Mouse (Mus musculus) left cerebral cortex, adult 8-10 months (tissue): Measurements from ENCODE around the gene Kcnq4. TPM values are rescaled to one million over a fixed set of nuclear protein-coding genes. Genes with fewer than 3 reads are reported as not detected.

ENCODE experiments used
- DNase-seq, 2 experiments: peaks; one replicate each; pipeline ENCODE4 v3.0.0; 2022; ENCODE audit warnings: low spot score in 2 of 2
- microRNA-seq, 2 experiments: library from miRNA; unstranded; fragments of <30 nt; microRNA quantifications; one replicate each; pipeline ENCODE4 v1.2.0; 2022
- total RNA-seq, 4 experiments: library from RNA; stranded (reverse); gene quantifications; 2 replicates each; pipeline ENCODE4 v1.2.4; 2022

Gene Kcnq4
- total RNA-seq, 4 experiments from 2014 or later, result 7.5 to 9.1 (median 7.7) TPM

DNA sequence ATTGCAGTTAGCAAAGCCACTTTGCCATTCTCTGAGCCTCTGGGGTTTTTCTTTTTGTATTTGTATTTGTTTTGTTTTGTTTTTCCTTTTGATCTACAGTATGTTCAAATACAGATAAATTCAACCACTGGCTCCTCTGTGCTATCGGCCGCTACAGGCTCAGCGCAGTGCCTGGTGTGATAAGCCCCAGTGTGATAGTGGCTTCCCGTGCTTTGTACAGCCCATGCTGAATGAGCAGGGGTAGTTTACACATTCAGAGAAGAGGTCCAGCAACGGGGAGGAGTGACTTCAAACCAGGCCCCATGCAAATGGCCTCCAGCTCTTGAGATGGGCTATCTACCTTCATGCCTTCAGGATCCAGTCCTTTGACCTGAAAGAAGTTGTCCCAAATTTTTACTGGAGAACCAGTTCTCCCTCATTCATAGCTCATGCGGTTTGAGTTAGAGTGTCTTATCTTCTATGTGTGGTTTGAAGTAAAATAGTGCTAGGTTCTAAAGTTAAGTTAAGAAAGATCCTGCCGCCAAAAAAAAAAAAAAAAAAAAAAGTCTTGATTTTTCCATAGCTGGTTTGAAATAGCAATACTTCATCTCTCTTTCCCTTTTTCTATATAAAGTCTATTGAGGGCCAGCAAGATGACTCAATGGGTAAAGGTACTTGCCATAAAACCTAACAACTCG lies 73.5 kb downstream of the Kcnq4 start:
- DNase-seq, result no peak

- no peak for DNase-seq
These were observed 74.8 kb downstream of the Kcnq4 start for GRCm38 (mm10) chr4:120673606-120674005.

DNA sequence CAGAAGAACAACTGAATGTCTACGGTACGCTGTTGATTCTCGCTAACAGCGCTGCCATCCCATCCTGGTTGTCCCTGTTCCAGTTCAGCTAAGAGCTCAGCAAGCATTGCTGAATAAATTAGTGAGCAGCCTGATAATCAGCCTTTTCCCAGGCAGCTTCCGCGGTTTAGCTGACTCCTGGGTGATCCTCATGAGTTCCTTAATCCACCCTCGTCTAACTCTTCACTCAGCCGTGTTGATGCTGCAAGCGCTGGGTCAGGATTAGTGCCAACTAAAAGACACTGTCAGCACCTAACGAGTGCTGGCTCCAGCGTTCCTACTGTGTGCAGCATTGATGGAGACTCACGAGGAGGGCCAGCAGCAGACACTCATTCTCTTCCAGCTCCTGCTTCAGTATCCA lies 77.4 kb downstream of the Kcnq4 start:
- no peak for DNase-seq

DNA sequence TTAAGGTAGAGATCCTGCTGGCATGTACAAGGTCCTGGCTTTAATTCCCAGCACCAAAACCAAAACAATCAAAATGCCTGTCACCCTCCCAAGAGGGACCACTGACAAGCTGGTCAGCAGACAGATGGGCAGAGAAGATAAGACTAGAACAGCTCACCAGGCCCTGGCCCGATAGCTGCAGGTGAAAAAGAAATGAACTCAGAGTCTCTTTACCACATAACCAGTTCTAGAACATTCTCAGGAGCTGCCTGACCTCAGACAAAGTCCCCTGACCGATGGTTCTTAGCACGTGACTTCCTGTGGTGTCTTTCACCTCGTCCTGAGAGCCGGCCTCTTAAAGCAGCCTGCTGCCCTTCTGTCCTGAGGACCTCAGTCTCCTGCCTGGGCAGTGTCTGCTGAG lies 78.8 kb downstream of the Kcnq4 start:
- no peak for DNase-seq

GRCm38 (mm10) chr4:120668551-120668950 lies 79.9 kb downstream of the Kcnq4 start:
- DNase-seq, result no peak

GRCm38 (mm10) chr4:120667555-120667954 lies 80.9 kb downstream of the Kcnq4 start:
- no peak for DNase-seq

- DNase-seq, result peak in 1 of 2 experiments; percentile 37
These were observed 81.3 kb downstream of the Kcnq4 start for GRCm38 (mm10) chr4:120667045-120667501.

GRCm38 (mm10) chr4:120666358-120667024 lies 81.9 kb downstream of the Kcnq4 start, which contains the start of gene Cited4:
Gene Cited4, plus strand, starts transcription at chr4:120666572.
- DNase-seq, result peak; percentile 75 to 85

GRCm38 (mm10) chr4:120665782-120666181 lies 82.6 kb downstream of the Kcnq4 start:
- DNase-seq, result no peak

DNA sequence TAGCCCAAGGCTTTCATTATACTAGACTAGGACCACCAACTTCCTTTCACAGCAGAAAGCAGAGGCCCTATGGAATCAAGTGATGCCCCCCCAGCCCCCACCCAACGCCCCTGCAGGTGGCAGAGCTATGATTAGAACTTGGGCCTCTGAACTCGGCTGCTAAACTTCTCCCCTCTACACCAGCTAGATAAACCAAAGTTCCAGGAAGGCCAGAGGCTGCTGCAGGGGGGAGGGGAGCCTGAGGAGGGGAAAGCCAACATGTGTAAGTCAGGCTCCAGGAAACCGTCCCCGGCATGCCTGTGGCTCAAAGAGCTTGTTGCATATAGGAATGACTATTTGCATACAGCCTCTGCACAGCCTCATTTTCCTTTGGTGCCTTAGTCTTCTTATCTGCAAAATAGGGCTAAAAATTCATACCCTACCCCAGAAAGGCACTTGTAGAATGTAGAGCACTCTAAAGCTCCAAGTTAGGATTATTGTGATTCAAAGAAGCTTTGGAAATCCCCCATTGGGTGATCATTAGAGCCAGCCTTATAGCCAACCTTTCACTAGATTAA lies 83.2 kb downstream of the Kcnq4 start:
- DNase-seq, result no peak

DNA sequence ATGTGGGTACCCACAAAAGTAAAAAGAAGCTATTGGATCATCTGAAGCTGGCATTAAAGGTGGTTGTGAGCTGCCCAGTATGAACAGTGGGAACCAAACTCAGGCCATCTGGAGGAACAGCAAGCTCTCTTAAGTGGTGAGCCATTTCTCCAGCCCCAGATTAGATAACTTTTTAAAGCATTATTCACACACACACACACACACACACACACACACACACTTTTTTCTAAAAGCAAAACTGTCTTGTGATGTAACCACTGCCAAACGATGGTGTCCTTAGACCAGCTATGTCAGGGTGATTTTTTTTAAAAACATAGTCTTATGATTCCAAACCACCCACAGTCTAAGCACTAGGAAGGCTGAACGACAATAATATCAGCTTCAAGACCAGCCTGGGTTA lies 83.8 kb downstream of the Kcnq4 start:
- no peak for DNase-seq

- DNase-seq, result peak in 1 of 2 experiments; percentile 80
These were observed 87.9 kb downstream of the Kcnq4 start for GRCm38 (mm10) chr4:120660485-120660884.

DNA sequence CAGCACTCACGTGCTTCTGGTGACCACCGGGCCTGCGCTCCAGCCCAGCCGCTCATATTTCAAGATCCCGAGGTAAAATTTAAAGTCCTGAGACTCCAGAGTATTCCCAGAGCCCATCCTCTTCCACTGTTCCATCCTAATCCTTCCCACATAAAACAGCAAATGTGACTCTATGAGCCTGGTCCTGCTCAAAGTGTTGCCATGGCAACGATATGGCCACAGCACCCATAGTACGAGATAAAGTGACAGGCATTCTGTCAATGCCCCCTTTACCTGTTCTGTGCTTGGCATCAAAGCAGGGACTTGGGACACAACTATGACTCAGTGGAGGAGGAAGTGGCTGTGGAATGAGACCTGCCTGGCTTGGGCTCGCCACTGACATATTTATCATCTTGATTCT lies 92.5 kb downstream of the Kcnq4 start:
- DNase-seq, result no peak

GRCm38 (mm10) chr4:120650208-120650592 lies 98.2 kb downstream of the Kcnq4 start:
- no peak for DNase-seq

DNA sequence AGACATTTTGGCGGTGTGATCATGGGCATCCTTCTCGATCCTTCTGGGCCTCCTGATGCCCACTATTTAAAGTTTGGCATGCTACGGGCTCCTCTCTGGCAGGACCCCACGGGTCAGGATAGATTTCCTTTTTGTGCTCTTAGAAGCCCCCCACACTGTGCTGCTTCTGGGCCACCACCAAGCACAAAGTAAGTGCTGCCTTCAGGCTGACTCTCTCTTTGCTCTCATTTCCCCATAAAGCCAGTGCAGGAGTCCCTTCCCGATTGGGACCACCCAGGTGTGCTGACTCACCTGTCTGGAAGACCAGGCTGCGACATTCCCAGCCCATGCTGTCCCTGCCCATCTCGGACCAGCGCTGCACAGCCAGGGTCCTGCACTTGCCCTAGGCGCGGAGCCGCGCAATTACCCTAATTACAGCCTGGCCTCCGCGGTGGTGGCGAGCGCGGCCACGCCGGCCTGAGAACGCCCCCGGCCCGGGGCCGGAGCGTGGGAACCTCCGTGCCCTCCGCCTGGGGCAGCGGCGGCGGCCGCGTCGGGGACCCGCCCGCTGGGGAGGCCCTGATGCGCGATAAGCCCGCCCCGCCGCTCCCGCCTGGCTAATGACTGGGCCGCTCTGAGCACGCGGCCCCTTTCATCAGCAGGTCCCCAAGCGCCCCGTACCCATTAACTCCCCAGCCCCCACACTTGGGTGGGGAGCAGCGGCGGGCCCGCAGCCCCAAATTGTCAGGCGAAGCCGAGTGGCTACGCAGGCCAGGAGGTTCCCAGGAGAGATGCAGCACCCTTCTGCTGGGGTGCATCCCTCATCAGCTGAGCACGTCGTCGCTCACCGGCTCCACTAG lies 98.8 kb downstream of the Kcnq4 start:
- peak in 1 of 2 experiments; percentile 19 for DNase-seq

Small RNAs within 50 kb of the gene (microRNA-seq; reads per million reads assigned to microRNA genes)
- gene Mir30c-1 (109 to 244 reads per million in 2 experiments), gene Mir30e (0 reads per million in 2 experiments), gene Mir30f (0 reads per million in 2 experiments)

Other genes with a start within 250 kb of the Kcnq4 start
- gene Slfnl1, start 216.4 kb downstream of the Kcnq4 start, total RNA-seq, result under 1 TPM; 0.46 to 0.56 (median 0.51) TPM
- gene Ctps, start 178.3 kb downstream of the Kcnq4 start, total RNA-seq, result 10 to 100 TPM; 36.9 to 37.8 (median 37.8) TPM
- gene Gm8439, start 159.9 kb downstream of the Kcnq4 start, total RNA-seq, result not detected
- 10 to 100 TPM; 14.1 to 18.0 (median 17.1) TPM for gene Cited4, start 82.0 kb downstream of the Kcnq4 start, total RNA-seq
- gene Nfyc, start 83.0 kb upstream of the Kcnq4 start, total RNA-seq, result 10 to 100 TPM; 42.4 to 48.9 (median 47.9) TPM
- 100 to 1,000 TPM; 137 to 160 (median 147) TPM for gene Rims3, start 106.2 kb upstream of the Kcnq4 start, total RNA-seq
- 10 to 100 TPM; 13.9 to 16.5 (median 14.9) TPM for gene Exo5, start 176.4 kb upstream of the Kcnq4 start, total RNA-seq
- 1 to 10 TPM; 1.5 to 3.0 (median 1.8) TPM for gene Zfp69, start 203.1 kb upstream of the Kcnq4 start, total RNA-seq